Mouse (Mus musculus) MEL (cell line): ENCODE measurements at regions not wholly inside any gene's neighbourhood (a gene's known extent, or its start where the extent isn't known, plus 50 kb on each side); places are given as distances from the start of the nearest gene placed in this dataset.

ENCODE experiments used
- CHD2 ChIP-seq: IDR thresholded peaks from 2 replicates; pipeline ENCODE4 v1.6.1; 2011; ENCODE audit warnings: low read length, improper control_type of control experiment
- POLR2AphosphoS2 ChIP-seq: IDR thresholded peaks from 2 replicates; pipeline ENCODE4 v1.6.1; 2011; ENCODE audit warnings: low read length, improper control_type of control experiment
- RCOR1 ChIP-seq: IDR thresholded peaks from 2 replicates; pipeline ENCODE4 v1.6.1; 2012; ENCODE audit warnings: low read depth, mild to moderate bottlenecking, inconsistent platforms, low read length, improper control_type of control experiment
- TAL1 ChIP-seq: IDR thresholded peaks from 2 replicates; pipeline ENCODE4 v1.6.1; 2012; ENCODE audit warnings: mild to moderate bottlenecking, inconsistent platforms, low read length, moderate library complexity, mixed read lengths
- UBTF ChIP-seq: IDR thresholded peaks from 2 replicates; pipeline ENCODE4 v1.6.1; 2012; ENCODE audit warnings: low read depth, mild to moderate bottlenecking, inconsistent platforms, low read length, improper control_type of control experiment, moderate library complexity, borderline replicate concordance; ENCODE audit not compliant: insufficient read depth

DNA sequence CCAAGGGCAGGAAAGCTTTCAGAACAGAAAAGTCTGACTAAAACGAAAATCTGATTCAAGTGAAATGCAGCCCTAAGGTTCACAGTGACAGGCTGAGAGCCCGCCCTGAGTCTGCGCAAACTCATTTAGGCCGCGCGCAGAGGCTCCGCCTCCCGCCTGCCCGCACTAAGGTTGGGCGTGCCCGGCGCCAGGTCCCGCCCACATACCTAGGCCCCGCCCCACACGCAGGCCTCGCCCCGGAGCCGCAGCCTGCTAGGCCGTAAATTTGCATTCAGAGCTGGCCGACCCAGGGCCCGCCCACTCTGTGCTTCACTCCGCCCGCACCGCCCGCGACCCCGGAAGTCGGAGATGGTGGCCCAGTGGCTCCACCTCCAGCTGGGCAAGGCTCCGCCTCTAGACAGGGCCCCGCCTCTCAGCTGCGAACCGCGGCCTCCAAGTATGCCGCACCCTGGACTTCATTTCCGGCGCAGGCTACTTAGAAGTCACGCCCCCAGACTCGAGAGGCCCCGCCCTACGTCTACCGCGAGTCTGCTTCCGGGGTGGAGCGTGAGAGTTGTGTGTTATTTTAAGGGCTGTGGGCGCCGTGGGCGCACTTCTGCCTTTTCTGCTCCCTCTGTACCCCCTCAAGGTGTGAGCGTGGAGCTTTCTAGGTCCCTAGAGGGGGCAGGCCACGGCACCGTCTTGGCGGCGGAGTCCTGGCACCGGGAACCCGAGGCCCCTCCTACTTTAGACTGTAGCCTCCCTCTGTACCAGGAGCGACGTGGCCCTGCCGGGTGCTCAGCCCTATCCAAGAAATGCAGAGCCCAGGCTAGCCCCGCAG lies 52.3 kb upstream of the Wnt7b start:
- TF ChIP-seq TAL1 (no peak), POLR2AphosphoS2 (no peak; the same call in 1 of the 2 replicates), CHD2 (no peak), UBTF (no peak; the same call in 1 of the 2 replicates), RCOR1 (no peak)
